Mouse (Mus musculus) heart, adult 2 months (tissue): ENCODE measurements around the gene Tarbp2. TPM values are rescaled to one million over a fixed set of nuclear protein-coding genes. Genes with fewer than 3 reads are reported as not detected.

Source experiments
- DNase-seq, 2 experiments: peaks; one replicate each; pipeline ENCODE4 v3.0.0; 2021
- H3K27ac ChIP-seq: fragments of 200-600 bp; 2 replicates; pipeline ENCODE4 v1.8.1; 2022
- H3K27me3 ChIP-seq: fragments of 200-500 bp; 2 replicates; pipeline ENCODE4 v1.6.1; 2012; ENCODE audit warnings: mild to moderate bottlenecking, low read length, inconsistent platforms, mixed read lengths; ENCODE audit not compliant: control insufficient read depth, insufficient read depth
- H3K36me3 ChIP-seq: fragments of 200-500 bp; 2 replicates; pipeline ENCODE4 v1.6.1; 2012; ENCODE audit warnings: low read length, inconsistent platforms; ENCODE audit not compliant: control insufficient read depth, insufficient read depth
- H3K4me1 ChIP-seq: fragments of 200-500 bp; 2 replicates; pipeline ENCODE4 v1.6.1; 2011; ENCODE audit warnings: low read length; ENCODE audit not compliant: control insufficient read depth, insufficient read depth
- H3K4me3 ChIP-seq: fragments of 200-600 bp; 2 replicates; pipeline ENCODE4 v1.8.1; 2022
- H3K79me2 ChIP-seq: fragments of 200-500 bp; replicated peaks from 2 replicates; pipeline ENCODE4 v1.6.1; 2012; ENCODE audit warnings: mild to moderate bottlenecking, inconsistent platforms, low read length, moderate library complexity, mixed read lengths; ENCODE audit not compliant: control insufficient read depth, insufficient read depth
- H3K9ac ChIP-seq: fragments of 200-500 bp; 2 replicates; pipeline ENCODE4 v1.6.1; 2012; ENCODE audit warnings: low read depth, mild to moderate bottlenecking, control low read depth, inconsistent platforms, low read length, mixed read lengths
- CTCF ChIP-seq: fragments of 200-600 bp; IDR thresholded peaks from 2 replicates; pipeline ENCODE4 v1.8.1; 2022; ENCODE audit warnings: antibody characterized with exemption, mild to moderate bottlenecking, moderate library complexity
- EP300 ChIP-seq: fragments of 200-500 bp; IDR thresholded peaks from 2 replicates; pipeline ENCODE4 v1.6.1; 2011; ENCODE audit warnings: low read depth, low read length, control low read depth; ENCODE audit not compliant: insufficient read depth
- POLR2A ChIP-seq: fragments of 200-500 bp; IDR thresholded peaks from 2 replicates; pipeline ENCODE4 v1.6.1; 2011; ENCODE audit warnings: mild to moderate bottlenecking, low read depth, low read length, control low read depth; ENCODE audit not compliant: insufficient read depth
- whole genome bisulfite sequencing: fragments of 180-500 bp; shearing (Covaris S2); methylation state at CpG from one replicate; pipeline ENCODE4 v1.1.7; 2018; 5-methylcytosine and 5-hydroxymethylcytosine counted together
- intact Hi-C: fragments of 180-260 bp; cut with DNase I; formaldehyde crosslinking; loops from one replicate; pipeline ENCODE4 v1.15.1; 2025
- polyA plus RNA-seq: library from polyadenylated mRNA; depleted of rRNA; stranded (reverse); fragments of >200 nt; gene quantifications from 2 replicates; pipeline ENCODE4 v1.2.3, GENCODE M21; 2012
- total RNA-seq, 2 experiments: library from RNA; stranded (reverse); gene quantifications; 2 replicates each; pipeline ENCODE4 v1.2.3; 2021

Tarbp2 gene
- total and polyA plus RNA-seq, 3 experiments, result 37.4 to 79.2 (median 43.6) TPM

GRCm38 (mm10) chr15:102552599-102552998, 34.6 kb downstream of the Tarbp2 start:
- TF ChIP-seq EP300 (no peak), POLR2A (no peak), CTCF (no peak)
- 88% methylated on average over 5 of the region's 5 CpGs for WGBS
- Histone ChIP-seq H3K4me3 (no peak overlapping the region), H3K79me2 (no peaks in the 10 kb centered on the region), H3K27me3 (no peaks in the 10 kb centered on the region), H3K9ac (no peak overlapping the region), H3K27ac (no peak overlapping the region), H3K4me1 (peaks cover under 1% of the 10 kb centered on the region; the same call in 1 of the 2 replicates), H3K36me3 (peaks cover 4% of the 10 kb centered on the region)
- intact Hi-C loops, result no loop called here
- DNase-seq, result no peak

GRCm38 (mm10) chr15:102555581-102555980, 37.6 kb downstream of the Tarbp2 start:
- 100% methylated on average over 1 of the region's 1 CpGs for WGBS
- no peak for DNase-seq
- peaks cover 4% of the 10 kb centered on the region for H3K79me2 ChIP-seq
- H3K9ac ChIP-seq, result no peak overlapping the region
- no peak overlapping the region for H3K27ac ChIP-seq
- intact Hi-C loops, result no loop called here
- no peaks in the 10 kb centered on the region for H3K4me1 ChIP-seq
- no peak overlapping the region for H3K4me3 ChIP-seq
- H3K27me3 ChIP-seq, result no peaks in the 10 kb centered on the region
- H3K36me3 ChIP-seq, result peaks cover 4% of the 10 kb centered on the region
- TF ChIP-seq EP300 (no peak), CTCF (no peak), POLR2A (no peak)

DNA sequence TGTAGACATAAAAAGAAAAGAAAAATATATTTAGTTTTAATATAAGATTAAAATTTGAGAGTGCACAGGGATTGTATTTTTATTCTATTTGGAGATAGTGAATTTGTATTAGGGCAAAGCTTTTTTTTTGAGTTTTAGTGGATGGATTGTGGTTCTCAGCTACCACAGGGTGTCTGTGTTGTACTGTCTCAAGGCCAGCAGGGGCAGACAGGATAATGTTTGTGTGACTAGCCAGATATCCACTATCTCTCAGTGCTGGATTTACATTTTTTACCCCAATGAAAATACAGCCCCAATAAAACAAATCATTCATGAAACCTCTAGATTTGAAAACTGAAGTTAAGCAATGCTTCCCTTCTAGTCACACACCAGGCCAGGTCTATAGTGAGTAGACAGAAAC, 39.6 kb downstream of the Tarbp2 start:
- Histone ChIP-seq H3K4me3 (no peak overlapping the region), H3K36me3 (peaks cover 6% of the 10 kb centered on the region), H3K9ac (no peak overlapping the region), H3K79me2 (peaks cover 4% of the 10 kb centered on the region), H3K27ac (no peak overlapping the region), H3K27me3 (no peaks in the 10 kb centered on the region), H3K4me1 (no peaks in the 10 kb centered on the region)
- intact Hi-C loops, result no loop called here
- DNase-seq, result no peak
- TF ChIP-seq EP300 (no peak), CTCF (peak; percentile 57)

GRCm38 (mm10) chr15:102562491-102562890, 44.5 kb downstream of the Tarbp2 start:
- TF ChIP-seq POLR2A (no peak), CTCF (no peak), EP300 (no peak)
- Histone ChIP-seq H3K4me1 (no peaks in the 10 kb centered on the region), H3K9ac (no peak overlapping the region), H3K36me3 (peaks cover 7% of the 10 kb centered on the region), H3K27ac (no peak overlapping the region), H3K27me3 (no peaks in the 10 kb centered on the region), H3K4me3 (no peak overlapping the region), H3K79me2 (peaks cover 6% of the 10 kb centered on the region)
- intact Hi-C loops, result no loop called here
- no peak for DNase-seq
- 61% methylated on average over 1 of the region's 1 CpGs for WGBS

DNA sequence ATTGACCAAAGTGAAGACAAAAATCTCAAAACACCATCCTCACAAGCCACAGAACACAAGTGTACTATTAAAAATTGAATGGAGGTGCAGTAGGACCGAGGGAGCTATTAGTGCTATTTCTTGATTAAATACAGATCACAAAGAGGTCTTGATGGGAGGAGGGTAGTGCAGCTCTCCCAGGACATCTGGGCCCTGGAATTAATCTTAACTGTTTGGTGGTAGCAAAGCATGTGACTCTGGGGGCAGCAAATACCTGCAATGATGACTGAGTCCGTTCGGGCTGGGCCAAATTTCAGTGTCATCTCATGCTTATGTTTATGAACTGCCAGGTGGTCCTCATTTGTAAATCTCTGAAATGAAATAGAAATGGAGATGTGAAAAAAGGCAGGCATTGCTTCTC, 45.1 kb downstream of the Tarbp2 start:
- no peak overlapping the region for H3K27ac ChIP-seq
- no peaks in the 10 kb centered on the region for H3K4me1 ChIP-seq
- no peak for DNase-seq
- H3K4me3 ChIP-seq, result no peak overlapping the region
- no peak overlapping the region for H3K9ac ChIP-seq
- 81% methylated on average over 3 of the region's 3 CpGs for WGBS
- peaks cover 6% of the 10 kb centered on the region for H3K79me2 ChIP-seq
- peaks cover 7% of the 10 kb centered on the region for H3K36me3 ChIP-seq
- TF ChIP-seq EP300 (no peak), CTCF (no peak), POLR2A (no peak)
- intact Hi-C loops, result no loop called here
- H3K27me3 ChIP-seq, result no peaks in the 10 kb centered on the region

DNA sequence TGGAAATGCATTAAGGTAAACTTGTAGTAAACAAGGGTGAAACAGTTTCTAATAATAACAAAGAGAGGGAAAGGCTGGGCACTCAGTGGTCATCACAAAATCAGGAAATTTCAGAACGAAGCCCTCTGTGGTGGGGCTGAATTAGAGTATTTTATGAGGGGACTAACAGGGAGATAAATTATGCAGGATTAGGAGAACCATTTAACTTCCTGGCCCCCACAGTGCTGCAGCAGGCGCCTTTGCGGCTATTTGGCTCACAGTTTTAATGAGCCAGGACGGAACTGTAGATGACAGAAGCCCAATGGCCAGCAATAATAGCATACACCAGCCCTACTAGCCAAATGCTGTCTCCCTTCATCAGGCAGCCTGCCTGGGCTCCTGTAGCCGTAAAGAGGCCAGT, 45.7 kb downstream of the Tarbp2 start:
- Histone ChIP-seq H3K27me3 (no peaks in the 10 kb centered on the region), H3K27ac (no peak overlapping the region), H3K4me1 (no peaks in the 10 kb centered on the region), H3K79me2 (peaks cover 6% of the 10 kb centered on the region), H3K9ac (no peak overlapping the region), H3K36me3 (peaks cover 7% of the 10 kb centered on the region), H3K4me3 (no peak overlapping the region)
- DNase-seq, result no peak
- no peak for TF ChIP-seq POLR2A
- no peak for TF ChIP-seq CTCF
- TF ChIP-seq EP300, result no peak
- intact Hi-C loops, result no loop called here
- 95% methylated on average over 5 of the region's 5 CpGs for WGBS

DNA sequence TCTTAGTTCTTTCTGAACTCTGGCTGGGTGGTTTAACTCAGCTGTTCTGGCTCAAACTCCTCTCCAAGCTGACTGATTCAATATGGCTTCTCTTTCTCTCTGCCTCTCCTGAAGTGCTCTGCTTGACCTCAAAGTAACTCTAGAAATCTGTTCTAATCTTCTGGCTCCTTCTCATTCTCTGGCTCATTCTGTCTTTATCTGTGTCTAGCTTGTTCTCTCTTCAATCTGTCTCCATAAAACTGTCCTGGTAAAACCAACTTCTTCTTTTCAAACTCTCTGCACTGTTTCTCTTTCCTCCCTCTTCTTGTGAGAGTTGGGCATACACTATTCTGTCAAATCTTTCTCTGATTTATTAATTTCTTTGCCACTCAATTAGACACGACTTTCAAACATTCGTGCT, 49.9 kb downstream of the Tarbp2 start:
- H3K36me3 ChIP-seq, result peaks cover 2% of the 10 kb centered on the region; the same call in 1 of the 2 replicates
- peaks cover 1% of the 10 kb centered on the region for H3K4me1 ChIP-seq
- no peak for DNase-seq
- no peak overlapping the region for H3K9ac ChIP-seq
- H3K27ac ChIP-seq, result no peak overlapping the region
- H3K79me2 ChIP-seq, result peaks cover 2% of the 10 kb centered on the region
- H3K27me3 ChIP-seq, result no peaks in the 10 kb centered on the region
- H3K4me3 ChIP-seq, result no peak overlapping the region
- 86% methylated on average over 2 of the region's 2 CpGs for WGBS
- no peak for TF ChIP-seq CTCF
- TF ChIP-seq EP300, result no peak
- TF ChIP-seq POLR2A, result no peak
- intact Hi-C loops, result no loop called here
